Mouse (Mus musculus) thymus, postnatal 10 days (tissue): ENCODE measurements around the gene Hira.
"Not testable (repeated sequence)": the region's sequence is repeated elsewhere in the genome, so short reads cannot be mapped to it uniquely, and the experiment has no call there.

ENCODE experiments used
- DNase-seq, 2 experiments: peaks; one replicate each; pipeline ENCODE4 v3.0.0; 2021; ENCODE audit warnings: low spot score in 2 of 2

The Hira gene

DNA sequence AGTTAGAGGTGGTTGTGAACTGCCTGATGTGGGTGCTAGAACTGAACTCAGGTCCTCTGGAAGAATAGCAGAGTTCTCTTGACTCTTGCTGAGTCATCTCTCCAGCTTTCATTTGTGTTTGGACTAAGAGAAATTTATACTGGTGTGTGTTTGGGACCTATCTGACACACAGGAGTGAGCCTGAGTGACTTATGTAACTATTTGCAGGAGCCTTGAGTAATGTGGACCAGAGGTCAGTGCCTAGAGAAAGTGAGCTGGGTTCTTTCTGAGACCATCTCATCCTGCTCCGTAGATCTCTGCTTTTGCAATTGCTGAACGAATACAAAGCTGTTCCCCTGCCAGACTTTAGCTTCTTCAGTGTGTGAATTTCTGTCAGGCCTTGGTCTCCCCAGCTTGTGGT lies 44.9 kb downstream of the Hira start:
- no peak for DNase-seq

DNA sequence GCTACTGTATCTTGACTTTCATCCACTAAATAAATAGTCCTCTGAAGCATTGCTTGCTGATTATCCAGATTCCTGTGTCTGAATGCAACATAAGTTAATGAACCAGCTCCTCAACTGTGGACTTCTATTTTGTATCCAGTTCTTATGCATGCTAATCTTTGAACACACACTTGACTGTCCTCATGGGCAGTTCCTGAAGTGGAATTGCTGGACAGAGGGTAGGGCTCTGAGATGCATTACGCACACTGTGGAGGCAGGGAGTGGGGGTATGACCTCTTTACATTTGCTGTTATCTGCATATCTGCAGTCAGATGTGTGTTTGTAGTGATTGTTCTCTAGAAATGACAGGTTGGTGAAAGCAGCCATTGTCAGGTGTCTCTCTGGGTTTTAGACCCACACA lies 51.1 kb downstream of the Hira start:
- DNase-seq = no peak

DNA sequence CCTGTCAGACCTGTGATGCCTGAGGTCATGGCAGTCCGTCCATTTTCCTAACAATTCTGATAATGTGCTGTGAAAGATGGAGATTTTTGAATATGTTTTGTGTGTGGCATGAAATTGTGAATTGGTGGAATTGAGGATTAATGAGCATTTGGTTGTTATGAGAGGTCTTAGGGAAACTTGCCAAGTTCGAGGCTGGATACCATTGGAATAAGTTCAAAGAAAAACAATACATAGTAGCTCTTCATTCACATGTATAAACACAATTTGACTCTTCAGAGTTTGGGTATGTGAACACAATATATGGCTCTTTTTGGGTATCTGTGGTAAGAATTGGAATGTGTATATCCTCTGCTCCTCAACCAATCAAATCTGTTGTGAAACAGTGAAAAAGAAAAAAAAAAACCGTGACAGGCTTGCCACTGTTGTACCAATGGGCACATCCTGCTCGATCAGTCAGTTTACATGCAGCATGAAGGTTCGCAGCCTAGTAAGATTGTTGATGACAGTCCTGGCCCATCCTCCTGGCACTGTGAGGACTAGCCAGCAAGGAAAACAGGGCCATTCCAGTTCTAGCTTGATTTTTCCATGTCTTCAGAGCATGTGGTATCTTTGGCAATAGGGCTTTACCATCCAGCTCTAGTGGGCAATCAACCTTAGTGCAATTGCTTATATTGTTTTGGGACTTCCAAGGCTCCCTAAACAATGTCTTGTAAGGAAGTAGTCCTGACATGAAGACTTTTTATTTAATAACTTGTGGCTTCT lies 61.7 kb downstream of the Hira start:
- DNase-seq = no peak

DNA sequence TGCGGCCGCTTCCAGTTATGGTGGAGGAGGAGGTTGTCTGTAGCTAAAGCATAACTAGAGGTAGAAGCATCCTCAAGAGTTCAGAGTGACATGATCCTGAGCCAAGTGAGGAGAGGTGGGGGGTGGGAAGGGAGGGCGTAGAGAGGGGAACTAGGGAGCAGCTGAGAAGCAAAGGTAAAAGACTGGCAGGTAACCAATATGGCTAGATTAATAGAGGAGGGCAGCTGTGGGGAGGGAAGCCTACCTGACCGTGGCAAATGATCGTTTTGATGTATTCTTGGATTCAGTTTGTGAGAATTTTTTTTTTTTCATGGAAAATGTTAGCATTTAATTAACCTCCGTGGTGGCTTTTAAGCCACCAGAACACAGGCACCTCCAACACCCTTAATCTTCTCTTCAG lies 67.1 kb downstream of the Hira start:
- DNase-seq = no peak

DNA sequence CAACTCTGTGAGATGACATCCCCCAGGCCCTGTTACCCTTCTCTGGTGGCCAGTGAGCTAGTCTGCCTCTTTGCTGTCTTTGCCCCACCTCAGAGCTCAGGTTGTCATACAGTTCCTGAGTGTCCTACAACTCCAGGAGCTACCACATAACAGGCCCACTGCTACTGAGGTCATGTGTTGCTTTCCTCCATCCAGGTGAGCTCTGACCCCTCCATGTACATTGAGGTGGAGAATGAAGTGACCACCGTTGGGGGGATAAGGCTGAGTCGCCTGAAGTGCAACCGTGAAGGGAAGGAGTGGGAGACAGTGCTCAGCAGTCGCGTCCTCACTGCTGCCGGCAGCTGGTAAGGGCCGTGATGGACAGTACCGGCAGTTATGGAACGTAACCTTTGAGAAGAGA lies 72.1 kb downstream of the Hira start:
- DNase-seq = no peak

DNA sequence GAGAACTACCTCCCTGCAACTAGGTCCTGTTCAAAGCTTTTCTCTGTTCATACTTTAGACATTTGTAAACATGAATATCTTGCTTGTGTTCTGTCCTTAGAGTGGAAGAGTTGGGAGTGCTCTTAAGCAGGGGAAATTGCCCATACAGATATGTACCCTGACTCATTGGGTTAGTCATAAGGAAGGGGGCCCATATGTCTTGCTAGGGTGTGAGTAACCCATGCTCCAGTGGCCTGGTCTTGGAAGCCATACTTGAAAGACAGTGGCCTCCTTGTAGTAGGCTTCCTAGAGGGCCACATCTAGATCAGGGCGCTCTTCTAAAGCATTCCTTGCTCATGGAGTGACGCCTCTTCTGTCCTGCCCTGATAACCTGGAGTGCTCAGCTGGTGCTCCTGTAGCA lies 73.5 kb downstream of the Hira start:
- DNase-seq = no peak

DNA sequence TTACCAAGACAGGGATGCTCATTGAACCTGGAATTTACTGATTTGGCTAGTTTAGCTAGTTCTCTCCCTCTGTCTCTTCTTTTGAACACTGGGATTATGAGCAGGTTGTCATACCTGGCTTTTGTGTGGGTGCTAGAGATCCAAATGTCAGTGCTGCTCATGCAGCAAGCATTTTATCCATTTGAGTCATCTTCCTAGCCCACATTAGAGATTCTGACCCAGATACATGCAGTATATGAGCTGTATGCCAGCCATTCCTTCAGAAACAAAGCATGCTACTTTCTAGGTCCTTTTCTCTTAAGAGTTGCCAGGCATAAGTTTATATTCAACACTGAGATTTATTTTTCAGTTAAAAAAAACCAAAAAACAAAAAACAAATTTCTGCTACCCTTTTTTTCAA lies 76.0 kb downstream of the Hira start:
- DNase-seq = no peak

DNA sequence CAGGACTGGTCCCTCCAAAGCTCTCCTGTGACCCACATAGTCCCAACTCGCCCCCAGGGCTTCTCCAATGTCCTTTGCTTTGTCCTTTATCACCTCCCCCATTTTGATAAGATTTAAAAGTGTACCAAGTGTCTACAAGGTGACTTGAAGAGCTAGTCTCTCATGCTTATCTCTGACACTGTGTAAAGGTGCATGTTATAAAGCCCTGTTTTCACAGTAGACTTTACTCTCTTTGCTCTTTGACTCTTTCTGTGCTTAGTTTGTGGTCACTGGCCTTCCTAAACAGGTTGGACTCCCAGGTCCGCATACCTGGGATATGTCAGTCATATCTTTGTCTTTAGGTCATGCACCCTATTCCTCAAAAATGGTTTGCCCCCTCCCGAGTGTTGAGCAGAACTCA lies 78.2 kb downstream of the Hira start:
- no peak for DNase-seq

DNA sequence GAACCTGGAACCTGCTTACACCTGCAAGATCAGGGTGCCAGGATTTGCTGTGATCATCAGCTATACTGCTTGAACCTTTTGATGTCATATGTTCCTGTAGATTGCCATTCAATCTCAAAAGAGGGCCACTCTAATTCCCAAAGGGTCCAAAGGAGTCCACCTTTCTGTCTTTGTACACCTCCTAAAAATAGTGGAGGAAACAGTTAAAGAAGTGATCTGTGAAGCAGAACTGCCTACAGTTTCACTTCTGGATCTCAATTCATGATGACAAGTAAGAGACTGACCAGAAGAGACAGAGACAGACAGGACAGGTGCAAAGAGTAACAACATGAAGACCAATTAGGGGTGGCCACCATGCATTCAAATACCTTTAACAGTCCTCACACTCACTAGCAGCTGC lies 86.6 kb downstream of the Hira start:
- DNase-seq = no peak

DNA sequence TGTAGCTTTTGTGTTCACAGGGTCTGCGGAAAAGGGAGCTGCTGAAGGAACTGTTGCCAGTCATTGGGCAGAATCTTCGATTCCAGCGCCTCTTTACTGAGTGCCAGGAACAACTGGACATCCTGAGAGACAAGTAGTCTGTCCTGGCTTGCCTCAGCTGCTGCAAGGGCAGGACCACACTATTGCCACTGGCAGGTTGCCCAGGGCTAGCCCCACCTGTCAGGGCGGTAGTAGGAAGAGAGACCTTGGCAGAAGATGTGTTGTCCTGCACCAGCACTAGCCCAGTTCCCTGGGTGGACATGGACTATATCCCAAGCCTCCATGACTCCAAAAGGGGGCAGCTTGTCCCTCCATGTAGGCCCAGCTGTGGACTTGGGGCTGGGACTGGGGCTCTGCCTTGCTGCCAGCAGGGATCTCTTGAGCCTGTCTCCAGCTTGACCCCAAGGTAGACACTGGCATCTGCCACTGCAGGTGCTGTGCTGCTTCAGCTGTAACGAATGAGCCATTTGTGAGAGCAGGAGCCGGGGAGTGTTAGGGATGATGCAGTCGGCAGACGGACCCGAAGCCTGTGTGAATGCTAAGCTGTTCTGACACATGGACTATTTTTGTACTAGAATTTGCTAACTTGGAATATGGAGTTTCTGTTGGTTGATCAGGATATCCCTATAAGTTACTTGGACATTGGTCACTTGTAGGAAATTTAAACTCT lies 92.7 kb downstream of the Hira start:
- DNase-seq = no peak

DNA sequence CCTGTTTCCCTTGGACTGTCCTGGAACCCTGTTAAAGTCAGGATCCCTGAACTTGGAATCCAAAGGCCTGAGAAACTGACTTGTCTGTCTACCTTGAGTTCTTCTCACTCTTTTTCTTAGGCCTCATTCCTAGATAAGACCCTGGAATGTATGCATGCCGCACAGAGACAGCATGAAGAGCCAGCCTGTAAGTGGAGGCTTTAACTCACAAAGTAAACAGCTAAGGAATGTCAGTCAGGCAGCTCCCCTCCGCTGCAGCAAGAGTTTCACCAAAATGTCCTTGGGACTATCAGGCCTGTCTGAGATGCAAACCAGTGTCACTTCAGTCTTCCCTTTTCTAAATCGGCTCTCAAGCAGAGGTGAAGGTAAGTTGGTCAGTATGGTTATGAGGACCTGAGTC lies 94.0 kb downstream of the Hira start:
- DNase-seq = no peak

DNA sequence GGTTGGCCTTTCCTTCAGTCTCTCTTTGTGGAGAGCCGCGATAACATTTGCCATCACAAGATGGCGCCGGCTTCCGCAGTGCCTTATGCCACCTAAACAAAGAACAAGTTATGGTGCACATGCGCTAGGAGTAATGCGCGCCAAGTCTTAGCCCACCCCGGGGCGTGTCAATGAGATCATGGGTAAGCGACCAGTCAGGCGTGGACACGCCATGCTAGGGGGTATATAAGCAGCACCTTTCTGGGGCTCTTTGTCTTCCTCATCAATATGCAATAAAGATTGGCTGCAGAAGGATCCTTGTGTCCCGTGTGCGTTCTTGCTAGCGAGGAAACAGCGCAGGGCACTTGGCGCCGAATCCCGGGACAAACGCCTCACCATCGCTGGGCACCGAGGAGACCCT lies 98.8 kb downstream of the Hira start:
- DNase-seq = not testable (repeated sequence)

DNA sequence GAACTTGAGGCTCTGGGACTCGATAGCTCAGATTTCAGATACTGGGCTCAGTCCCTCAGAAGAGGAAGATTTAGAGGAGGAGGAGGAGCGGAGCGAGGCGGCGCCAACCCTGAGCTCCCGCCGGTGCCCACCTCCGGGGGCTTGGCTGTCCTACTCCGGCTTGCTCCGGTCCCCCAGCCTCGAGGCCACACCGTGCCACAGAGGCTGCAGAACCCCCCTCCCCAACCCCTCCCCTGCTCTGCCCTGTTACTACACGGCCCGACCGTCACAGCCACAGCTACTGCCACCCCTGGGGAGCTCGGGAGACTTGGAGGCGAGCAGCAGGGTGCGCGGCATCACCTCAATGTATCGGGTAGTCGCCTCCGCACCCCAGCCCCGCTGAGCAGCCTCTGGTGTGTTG lies 99.5 kb downstream of the Hira start:
- no peak for DNase-seq

DNA sequence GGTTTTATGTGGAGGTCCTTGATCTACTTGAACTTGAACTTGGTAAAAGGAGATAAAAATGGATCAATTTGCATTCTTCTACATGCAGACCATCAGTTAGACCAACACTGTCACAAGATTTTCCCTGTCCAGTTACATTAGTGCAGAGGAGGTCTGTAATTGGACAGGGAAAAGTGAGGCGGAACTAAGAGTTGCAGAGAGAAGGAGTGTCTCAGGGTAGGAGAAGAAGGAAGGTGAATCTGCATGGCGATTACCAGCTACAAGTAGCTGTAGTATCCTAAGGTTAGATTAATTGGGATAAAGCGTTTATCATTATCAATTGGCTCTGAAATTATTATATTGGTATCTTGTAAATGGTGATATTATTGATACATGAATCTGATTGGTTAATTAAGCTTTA lies 109.5 kb downstream of the Hira start:
- DNase-seq = no peak

DNA sequence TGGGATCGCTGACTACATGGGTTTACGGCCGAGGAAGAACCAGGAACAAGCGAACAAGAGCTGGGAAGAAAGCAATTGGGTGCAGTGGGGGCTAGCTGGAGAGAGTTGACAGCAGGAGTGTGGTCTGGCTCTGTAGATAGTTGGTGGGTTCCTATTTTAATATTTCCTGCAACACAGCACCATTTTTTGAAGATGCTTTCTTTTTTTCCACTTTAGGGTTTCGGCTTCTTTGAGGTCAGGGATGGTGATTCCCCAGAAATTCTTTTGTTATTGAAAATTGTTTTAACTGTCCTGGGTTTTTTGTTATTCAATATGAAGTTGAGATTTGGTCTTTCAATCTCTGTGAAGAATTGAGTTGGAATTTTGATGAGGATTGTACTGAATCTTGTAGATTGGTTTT lies 110.0 kb downstream of the Hira start:
- no peak for DNase-seq

DNA sequence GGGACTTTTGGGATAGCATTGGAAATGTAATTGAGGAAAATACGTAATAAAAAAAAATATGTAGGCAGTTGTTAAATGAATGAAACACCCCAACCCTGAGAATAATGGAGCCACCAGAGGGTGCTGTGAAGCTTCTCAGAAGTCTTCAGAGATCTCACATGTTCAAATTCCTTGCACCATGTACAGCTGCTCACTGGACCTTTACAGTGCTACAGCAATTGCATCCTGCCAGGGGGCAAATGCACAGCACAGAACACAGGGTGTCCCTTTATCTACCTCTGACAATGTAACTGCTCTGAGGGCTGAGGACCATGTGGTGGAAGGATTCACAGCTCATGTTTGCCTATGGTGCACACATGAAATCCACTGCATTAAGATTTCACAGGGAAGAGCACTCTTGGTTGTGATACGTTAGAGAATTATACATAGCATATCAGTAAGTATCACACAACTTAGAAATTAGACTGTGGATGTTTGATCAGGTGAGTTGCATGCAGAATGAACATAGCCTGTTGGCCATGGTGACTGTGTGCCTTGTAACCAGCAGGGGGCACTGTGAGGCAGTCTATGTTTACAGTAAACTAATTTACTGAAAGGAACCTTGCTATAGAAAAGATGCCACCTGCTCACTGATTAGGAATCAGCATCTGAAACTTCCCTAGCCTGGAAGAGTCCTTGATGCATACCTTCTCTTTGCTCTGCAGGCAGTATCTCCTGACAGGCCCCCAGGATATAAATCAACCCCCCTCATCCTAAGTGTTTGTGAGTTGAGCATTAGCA lies 126.0 kb downstream of the Hira start:
- DNase-seq = not testable (repeated sequence)

DNA sequence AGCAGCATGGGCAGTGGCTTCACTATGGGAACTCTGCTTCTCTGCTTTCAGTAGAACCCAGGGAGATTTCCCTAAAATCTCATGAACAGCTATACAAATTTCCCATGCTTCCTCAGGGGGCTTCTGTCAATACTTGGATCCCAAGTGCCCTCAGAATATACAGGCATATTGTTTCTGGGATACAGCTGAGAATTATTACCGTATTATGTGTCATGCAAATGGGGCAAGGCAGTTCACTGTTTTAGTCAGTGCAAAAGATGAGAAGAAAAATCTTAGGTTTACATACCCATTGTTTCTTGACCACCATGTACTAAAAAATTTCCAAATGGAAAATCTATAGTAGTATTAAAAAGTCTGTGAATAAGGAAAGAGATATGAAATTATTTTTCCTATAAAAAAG lies 126.9 kb downstream of the Hira start:
- no peak for DNase-seq

DNA sequence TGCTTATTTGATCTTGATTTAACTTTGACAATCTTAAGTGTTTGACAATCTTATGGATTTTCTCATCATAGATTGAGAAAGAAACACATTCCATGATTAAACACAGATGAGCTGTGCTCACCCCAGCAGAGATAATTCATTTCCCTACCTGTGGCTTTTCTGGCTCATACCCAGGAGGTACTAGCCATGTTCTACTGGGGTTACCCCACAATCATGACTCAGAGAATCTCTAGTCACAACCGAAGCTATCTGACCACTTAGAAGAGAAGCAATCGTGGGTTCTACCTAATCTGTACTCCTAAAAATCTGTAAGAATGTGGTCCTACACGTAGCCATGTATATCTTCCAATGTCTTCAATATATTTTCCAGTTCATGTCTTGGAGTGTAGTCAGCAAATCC lies 128.5 kb downstream of the Hira start:
- DNase-seq = no peak

DNA sequence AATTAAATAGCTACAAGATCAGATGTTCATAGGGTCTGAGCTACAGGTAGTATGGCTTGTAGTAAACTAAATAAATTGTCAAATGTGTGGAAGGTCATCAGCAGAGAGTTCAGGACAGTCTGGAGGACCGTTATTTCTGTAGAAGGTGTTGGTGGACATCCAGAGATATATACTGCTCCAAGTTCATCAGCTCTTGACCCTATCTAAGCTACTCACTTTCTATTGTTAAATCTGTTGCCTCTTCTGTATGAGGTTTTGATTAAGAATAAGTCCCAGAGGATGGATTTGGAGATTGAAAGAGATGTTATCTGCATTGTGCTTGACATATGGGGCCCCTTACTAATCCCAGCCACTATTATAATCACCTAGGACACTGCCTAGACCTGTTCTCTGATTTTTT lies 129.9 kb downstream of the Hira start:
- DNase-seq = no peak

DNA sequence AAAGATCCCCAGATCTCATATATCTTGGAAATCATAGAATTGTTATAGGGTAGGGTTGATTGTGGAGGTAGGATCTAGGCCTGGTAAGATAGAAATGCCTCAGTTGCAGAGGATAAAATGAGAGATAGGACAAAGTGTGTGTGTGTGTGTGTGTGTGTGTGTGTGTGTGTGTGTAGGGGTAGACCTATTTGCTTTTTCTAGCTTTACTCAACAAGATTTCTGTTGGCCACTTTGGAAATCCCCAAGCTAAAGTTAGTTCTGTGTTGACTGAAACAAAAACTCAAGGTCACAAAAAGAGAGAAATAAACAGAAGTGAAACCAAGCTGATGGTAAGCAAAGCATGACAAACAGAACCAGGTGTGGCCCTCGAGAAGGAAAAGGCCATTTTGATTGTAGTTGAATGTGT lies 130.4 kb downstream of the Hira start:
- DNase-seq = not testable (repeated sequence)

DNA sequence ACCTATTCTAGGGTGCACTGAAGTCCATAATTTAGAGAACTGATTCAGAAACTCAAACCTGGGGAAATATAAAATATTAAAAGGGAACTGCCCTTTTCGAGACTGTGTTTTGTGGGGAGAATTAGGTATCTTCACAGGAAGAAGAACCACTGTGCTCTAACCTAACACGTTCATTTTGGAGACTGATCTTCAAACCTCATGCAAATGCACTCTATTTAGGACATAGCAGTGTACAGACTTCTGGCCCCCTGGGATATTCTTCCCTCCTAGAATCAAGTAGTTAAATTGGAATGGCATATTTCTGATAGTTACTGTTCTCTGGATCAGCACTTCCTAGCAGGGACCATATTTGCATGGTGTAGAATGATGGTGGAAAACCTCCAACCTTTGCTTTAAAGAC lies 133.9 kb downstream of the Hira start:
- no peak for DNase-seq

DNA sequence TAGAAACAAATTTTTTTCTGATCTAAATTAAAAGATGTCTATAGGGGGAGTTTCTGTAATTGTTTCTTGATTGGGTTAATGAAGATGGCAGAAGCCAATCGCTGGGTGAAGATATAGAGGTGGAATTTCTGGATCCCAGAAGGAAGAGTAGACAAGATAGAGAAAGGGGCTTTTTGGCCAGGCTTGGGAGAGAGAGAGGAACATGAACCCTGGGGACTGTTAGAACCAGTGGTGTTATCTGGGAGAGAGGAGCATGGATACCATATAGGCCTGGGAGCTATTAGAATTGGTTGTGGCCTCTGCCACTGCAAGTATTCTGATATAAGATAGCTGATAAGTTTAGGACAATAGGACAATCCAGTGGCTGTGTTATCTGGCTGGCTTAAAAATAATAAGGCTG lies 136.7 kb downstream of the Hira start:
- DNase-seq = no peak

DNA sequence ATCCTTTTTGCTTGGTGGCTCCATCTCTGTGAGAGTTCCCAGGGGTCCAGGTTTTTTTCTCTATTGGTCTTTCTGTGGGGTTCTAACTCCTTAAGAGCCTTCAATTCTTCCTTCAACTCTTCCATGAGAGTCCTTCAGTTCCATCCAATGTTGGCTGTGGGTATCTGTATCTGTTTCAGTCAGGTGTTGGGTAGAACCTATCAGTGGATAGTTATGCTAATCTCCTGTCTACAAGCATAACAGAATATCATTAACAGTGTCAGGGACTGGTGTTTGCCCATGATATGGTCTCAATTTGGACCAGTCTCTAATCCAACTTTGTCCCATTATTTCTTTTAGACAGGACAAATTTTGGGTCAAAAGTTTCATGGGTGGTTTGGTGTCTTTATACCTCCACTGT lies 137.8 kb downstream of the Hira start:
- DNase-seq = no peak
